In the genomic region with DNA sequence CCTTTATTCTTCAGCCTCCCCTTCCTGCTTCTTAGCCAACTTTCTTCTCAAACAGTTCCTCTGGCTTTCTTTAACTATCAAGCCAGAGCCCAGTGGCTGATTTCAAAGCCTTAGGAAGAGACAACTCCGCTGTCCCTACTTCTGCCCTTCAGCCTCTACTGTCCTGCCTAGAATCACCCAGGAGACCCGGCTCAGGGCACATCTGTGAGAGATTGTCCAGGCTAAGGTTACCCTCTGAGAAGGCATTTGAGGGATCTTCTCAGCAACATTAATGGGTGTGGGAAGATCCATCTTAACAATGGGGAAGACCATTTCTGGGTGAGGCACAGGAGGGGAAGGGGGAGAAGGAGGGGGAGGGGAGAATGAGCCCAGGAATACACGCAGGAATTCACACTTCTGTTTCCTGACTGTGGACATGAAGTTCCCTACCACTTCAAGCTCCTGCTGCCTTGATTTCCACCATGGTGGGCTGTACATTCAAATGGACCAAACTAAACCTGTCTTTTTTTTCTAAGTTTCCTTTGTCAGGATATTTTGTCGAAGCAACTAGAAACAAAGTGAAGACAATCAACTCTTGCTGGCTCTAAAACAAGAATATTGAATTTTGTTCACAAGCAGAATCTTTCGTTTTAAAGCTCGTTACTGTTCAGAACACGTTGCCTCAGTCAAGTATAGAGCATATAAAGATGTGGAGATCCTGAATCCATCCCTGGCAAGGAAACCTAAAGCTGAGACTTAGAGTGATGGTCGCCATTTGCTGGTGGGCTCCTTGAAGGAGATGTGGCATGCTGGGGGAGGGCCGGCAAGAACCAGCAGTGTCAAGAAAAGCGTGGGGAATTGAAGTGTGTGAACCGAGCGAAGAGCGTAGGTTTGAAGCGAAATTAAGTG, we compare ENCODE assay signal across 8 mouse cellular contexts. TPM values are rescaled to one million over a fixed set of nuclear protein-coding genes. Genes with fewer than 3 reads are reported as not detected.
DNase-seq lines count a peak whose midpoint lies in the region; ATAC-seq and TF ChIP-seq lines count a peak whose summit lies in the region.

No protein-coding gene starts in this region.

- peak overlapping the region; percentile 76; the same call in 1 of the 2 replicates for H3K9ac ChIP-seq in liver, postnatal 0 days (replicated peaks)

- no peaks in the 10 kb centered on the region for H3K79me3 ChIP-seq in C2C12 (ENCODE audit: low read depth)

- ATAC-seq in liver, postnatal 0 days = no peak

- no peaks in the 10 kb centered on the region for H3K27me3 ChIP-seq in C2C12 (ENCODE audit: control insufficient read depth, insufficient read depth, insufficient read length)
- no peaks in the 10 kb centered on the region for H3K27me3 ChIP-seq in hindbrain, embryonic 10.5 days (ENCODE audit: insufficient read depth, poor library complexity, severe bottlenecking)
- H3K27me3 ChIP-seq in liver, postnatal 0 days (ENCODE audit: insufficient read depth, low read length) = 0 out of 2 replicates have a peak, but pooled peaks cover 3% of the 10 kb centered on the region

- H3K79me2 ChIP-seq in C2C12 (ENCODE audit: control insufficient read depth, insufficient read depth) = no peaks in the 10 kb centered on the region

- H3K9me3 ChIP-seq in hindbrain, embryonic 10.5 days = no peaks in the 10 kb centered on the region
- H3K9me3 ChIP-seq in liver, postnatal 0 days (ENCODE audit: low read length) = no peaks in the 10 kb centered on the region

- DNase-seq in heart, adult 11 months = peak; percentile 88
- DNase-seq in heart, adult 8-10 months (ENCODE audit: low spot score) = no peak
- DNase-seq in cerebellum, postnatal 14 days = peak; percentile 50 to 52
- peak; percentile 64 for DNase-seq in hindbrain, embryonic 10.5 days (ENCODE audit: low spot score)
- no peak for DNase-seq in liver, postnatal 0 days
- peak; percentile 42 for DNase-seq in testis, postnatal 10 days (ENCODE audit: low spot score)
- no peak for DNase-seq in adrenal gland, postnatal 25 days

- peak overlapping the region; percentile 93 for H3K4me2 ChIP-seq in liver, postnatal 0 days (ENCODE audit: low read depth, low read length)

- no peaks in the 10 kb centered on the region for H3K36me3 ChIP-seq in C2C12 (ENCODE audit: control insufficient read depth, insufficient read depth)
- H3K36me3 ChIP-seq in hindbrain, embryonic 10.5 days = no peaks in the 10 kb centered on the region
- H3K36me3 ChIP-seq in liver, postnatal 0 days (replicated peaks; ENCODE audit: insufficient read depth, low read length) = no peaks in the 10 kb centered on the region

- no peak for TF ChIP-seq EP300 in liver, postnatal 0 days (IDR thresholded peaks at IDR 0.05; ENCODE audit: low read depth)

- H3ac ChIP-seq in C2C12 (ENCODE audit: control insufficient read depth, insufficient read length, low read depth) = peak overlapping the region; percentile 48

- peaks cover 20% of the 10 kb centered on the region for H3K4me1 ChIP-seq in hindbrain, embryonic 10.5 days (replicated peaks)
- peaks cover 37% of the 10 kb centered on the region for H3K4me1 ChIP-seq in liver, postnatal 0 days (ENCODE audit: insufficient read depth)

- peak overlapping the region; percentile 93 for H3K27ac ChIP-seq in hindbrain, embryonic 10.5 days
- H3K27ac ChIP-seq in liver, postnatal 0 days (ENCODE audit: low read depth) = peak overlapping the region; percentile 18; the same call in 1 of the 2 replicates

- 1% methylated on average over 14 of the region's 14 CpGs for WGBS in hindbrain, embryonic 10.5 days
- whole genome bisulfite sequencing in liver, postnatal 0 days (ENCODE audit: insufficient replicate concordance) = 5% methylated on average over 14 of the region's 14 CpGs

- TF ChIP-seq CTCF in C2C12 (IDR thresholded peaks at IDR 0.05; ENCODE audit: control insufficient read depth, insufficient read depth, insufficient read length) = no peak
- no peak for TF ChIP-seq CTCF in liver, postnatal 0 days (IDR thresholded peaks at IDR 0.05; ENCODE audit: low read depth)

- peak overlapping the region; percentile 84 for H3K4me3 ChIP-seq in C2C12 (ENCODE audit: insufficient read depth, poor library complexity, severe bottlenecking)
- H3K4me3 ChIP-seq in hindbrain, embryonic 10.5 days = peak overlapping the region; percentile 75
- peak overlapping the region; percentile 61 for H3K4me3 ChIP-seq in liver, postnatal 0 days (ENCODE audit: low read depth, low read length)

TF ChIP-seq in C2C12, 6 proteins besides CTCF, POLR2A, EP300 and RAD21:
- no peak for TF ChIP-seq MAX (IDR thresholded peaks at IDR 0.05)
- no peak for TF ChIP-seq FOSL1 (IDR thresholded peaks at IDR 0.05; ENCODE audit: insufficient read depth, low read length, poor library complexity, severe bottlenecking)
- TF ChIP-seq MYOD1 (IDR thresholded peaks at IDR 0.05; ENCODE audit: control insufficient read depth, insufficient read length, low read depth) = no peak
- no peak for TF ChIP-seq USF1 (IDR thresholded peaks at IDR 0.05; ENCODE audit: low read depth)
- no peak for TF ChIP-seq MYOG (IDR thresholded peaks at IDR 0.05; ENCODE audit: control insufficient read depth, extremely low read depth, insufficient read length)
- no peak for TF ChIP-seq CEBPB (IDR thresholded peaks at IDR 0.05; ENCODE audit: low read depth)
TF ChIP-seq in C2C12: peak in this region for 0.

RNA-seq across cellular contexts. Expression of gene Klrb1b, which starts 11.6 kb away (rescaled TPM):
- total RNA-seq in heart, adult 8-10 months (2022) = not detected
- polyA plus RNA-seq in C2C12 (2012; fragmentation: generic; extraction: Trizol) = not detected
- not detected in 2 replicates for polyA plus RNA-seq in hindbrain, embryonic 10.5 days (2016; fragmentation: Nextera tagmentation; extraction: Ambion mirVana)
- 0.32 and 0.39 TPM in 2 replicates for polyA plus RNA-seq in liver, postnatal 0 days (2015; fragmentation: Nextera tagmentation; extraction: Ambion mirVana)
- total RNA-seq in adrenal gland, postnatal 25 days (2021) = not detected in 2 replicates

RNA-seq across cellular contexts. Expression of gene Gm44511, which starts 11.6 kb away (rescaled TPM):
- total RNA-seq in heart, adult 8-10 months (2022) = not detected
- not detected for polyA plus RNA-seq in C2C12 (2012; fragmentation: generic; extraction: Trizol)
- polyA plus RNA-seq in hindbrain, embryonic 10.5 days (2016; fragmentation: Nextera tagmentation; extraction: Ambion mirVana) = not detected in 2 replicates
- not detected in 2 replicates for polyA plus RNA-seq in liver, postnatal 0 days (2015; fragmentation: Nextera tagmentation; extraction: Ambion mirVana)
- not detected in 2 replicates for total RNA-seq in adrenal gland, postnatal 25 days (2021)

RNA-seq across cellular contexts. Expression of gene Klrb1c, which starts 48.7 kb away (rescaled TPM):
- under 1 TPM in 3 of 4 experiments, not detected in 1; 0.14 to 0.32 (median 0.31) TPM for total RNA-seq in heart, adult 8-10 months (2022)
- polyA plus RNA-seq in C2C12 (2012; fragmentation: generic; extraction: Trizol) = not detected
- polyA plus RNA-seq in hindbrain, embryonic 10.5 days (2016; fragmentation: Nextera tagmentation; extraction: Ambion mirVana) = not detected in 2 replicates
- 0.64 and 1.1 TPM in 2 replicates for polyA plus RNA-seq in liver, postnatal 0 days (2015; fragmentation: Nextera tagmentation; extraction: Ambion mirVana)
- total RNA-seq in adrenal gland, postnatal 25 days (2021) = not detected in 2 replicates

RNA-seq across cellular contexts. Expression of gene Clec2i, which starts 49.7 kb away (rescaled TPM):
- under 1 TPM in 1 of 4 experiments, not detected in 3; 0.27 TPM for total RNA-seq in heart, adult 8-10 months (2022)
- not detected for polyA plus RNA-seq in C2C12 (2012; fragmentation: generic; extraction: Trizol)
- not detected in 2 replicates for polyA plus RNA-seq in hindbrain, embryonic 10.5 days (2016; fragmentation: Nextera tagmentation; extraction: Ambion mirVana)
- polyA plus RNA-seq in liver, postnatal 0 days (2015; fragmentation: Nextera tagmentation; extraction: Ambion mirVana) = 0.11 and 0.27 TPM in 2 replicates
- not detected in 2 replicates for total RNA-seq in adrenal gland, postnatal 25 days (2021)

RNA-seq across cellular contexts. Expression of gene BC035044, which starts 53.2 kb away (rescaled TPM):
- total RNA-seq in heart, adult 8-10 months (2022) = under 1 TPM; 0.22 to 0.38 (median 0.25) TPM
- polyA plus RNA-seq in C2C12 (2012; fragmentation: generic; extraction: Trizol) = not detected
- 0.98 and 1.8 TPM in 2 replicates for polyA plus RNA-seq in hindbrain, embryonic 10.5 days (2016; fragmentation: Nextera tagmentation; extraction: Ambion mirVana)
- polyA plus RNA-seq in liver, postnatal 0 days (2015; fragmentation: Nextera tagmentation; extraction: Ambion mirVana) = 10.5 and 11.9 TPM in 2 replicates
- 0.18 TPM in 1 of 2 replicates, not detected in the other for total RNA-seq in adrenal gland, postnatal 25 days (2021)

Comparison
In these comparisons a context has a peak if more than half of its experiments do, and no peak if none do; other contexts are left out.
1. DNase-seq: peak in heart, adult 11 months (single experiment), cerebellum, postnatal 14 days (2 of 2), hindbrain, embryonic 10.5 days (single experiment) and testis, postnatal 10 days (single experiment); none in heart, adult 8-10 months (single experiment), liver, postnatal 0 days (single experiment) and adrenal gland, postnatal 25 days (single experiment).
2. Peak in every context shown above with its lines, with median percentiles within 50 percentile points of each other: H3K4me3 ChIP-seq.